Mouse (Mus musculus) myocyte (in vitro differentiated cells): ENCODE data around the gene Bdkrb1.

ENCODE experiments used
- E2F4 ChIP-seq: IDR thresholded peaks from one replicate; pipeline ENCODE4 v1.6.1; 2011; ENCODE audit warnings: mild to moderate bottlenecking, control low read depth, moderate library complexity; ENCODE audit not compliant: insufficient read depth
- MAX ChIP-seq: IDR thresholded peaks from one replicate; pipeline ENCODE4 v1.6.1; 2011; ENCODE audit warnings: low read depth, mild to moderate bottlenecking, control low read depth
- MYOD1 ChIP-seq, 3 experiments: IDR thresholded peaks; one replicate each; pipeline ENCODE4 v1.6.1; 2011; ENCODE audit warnings: control low read depth in 2 of 3, low read depth in 2 of 3, mild to moderate bottlenecking in 2 of 3, moderate library complexity in 1 of 3; ENCODE audit not compliant: insufficient read length in 2 of 3, control insufficient read depth in 1 of 3
- MYOG ChIP-seq, 3 experiments: IDR thresholded peaks; one replicate each; pipeline ENCODE4 v1.6.1; 2011; ENCODE audit warnings: control low read depth in 2 of 3, low read depth in 2 of 3, mild to moderate bottlenecking in 2 of 3; ENCODE audit not compliant: insufficient read length in 2 of 3, control insufficient read depth in 1 of 3, insufficient read depth in 1 of 3
- POLR2A ChIP-seq: IDR thresholded peaks from one replicate; pipeline ENCODE4 v1.6.1; 2011; ENCODE audit warnings: low read depth, mild to moderate bottlenecking, control low read depth, moderate library complexity; ENCODE audit not compliant: insufficient read length
- TCF12 ChIP-seq: IDR thresholded peaks from one replicate; pipeline ENCODE4 v1.6.1; 2011; ENCODE audit warnings: mild to moderate bottlenecking, control low read depth; ENCODE audit not compliant: poor library complexity, insufficient read depth, severe bottlenecking
- USF1 ChIP-seq: IDR thresholded peaks from one replicate; pipeline ENCODE4 v1.6.1; 2011; ENCODE audit warnings: low read depth, mild to moderate bottlenecking, control low read depth, moderate library complexity

- TF ChIP-seq POLR2A (no peak), TCF12 (no peak), USF1 (no peak), MYOG (IDR thresholded peaks at IDR 0.05; ENCODE audit: control insufficient read depth in 1 of 3, insufficient read depth in 1 of 3, insufficient read length in 2 of 3, low read depth in 2 of 3) (no peak), MAX (no peak), MYOD1 (IDR thresholded peaks at IDR 0.05; ENCODE audit: control insufficient read depth in 1 of 3, insufficient read length in 2 of 3, low read depth in 2 of 3) (no peak), E2F4 (no peak)
Measured at GRCm38 (mm10) chr12:105554151-105554772, 48.6 kb upstream of the Bdkrb1 start.
